Mouse (Mus musculus): ENCODE data around the gene Nfkbib. TPM values are rescaled to one million over a fixed set of nuclear protein-coding genes. Genes with fewer than 3 reads are reported as not detected.

Nfkbib gene
- 46.2 and 49.1 TPM in 2 replicates for polyA plus RNA-seq (2015; fragmentation: Nextera tagmentation; extraction: Ambion mirVana)

DNA sequence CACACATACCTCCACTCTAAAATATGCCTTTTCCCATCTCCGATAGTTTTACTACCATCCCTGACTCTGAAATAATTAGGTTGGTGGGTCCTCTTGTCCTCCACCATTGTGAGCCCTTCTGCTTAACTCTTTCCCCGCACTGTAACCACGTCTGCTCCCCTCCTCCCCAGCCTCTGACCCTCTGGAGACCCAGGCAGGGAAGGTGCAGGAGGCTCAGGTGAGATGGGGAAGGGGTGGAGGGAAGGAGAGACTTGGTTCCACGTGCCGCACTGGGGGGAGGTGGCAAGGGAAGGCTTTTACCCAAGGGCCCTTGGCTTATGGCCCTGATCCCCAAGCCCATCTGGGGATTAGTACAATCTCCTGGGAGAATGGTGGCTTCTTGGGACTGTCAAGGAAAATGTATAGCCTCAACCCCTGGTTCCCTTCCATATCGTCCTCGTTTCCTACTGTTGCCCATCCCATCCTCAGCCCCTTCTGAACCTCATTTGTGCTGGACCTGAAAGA, at the start of gene Nfkbib:
Nfkbib (minus strand) TSS at position 51 of the 504 bp plus-strand sequence.
- ATAC-seq = no peak
- H3K4me2 ChIP-seq (ENCODE audit: low read depth, low read length) = peak within 1 kb of the TSS; percentile 67
- no peaks in the 10 kb centered on the region for H3K36me3 ChIP-seq (ENCODE audit: control insufficient read depth, insufficient read depth, low read length)
- no peaks in the 10 kb centered on the region for H3K9me3 ChIP-seq (ENCODE audit: control insufficient read depth, low read length)
- H3K4me3 ChIP-seq (ENCODE audit: low read length) = peak within 1 kb of the TSS; percentile 93
- peaks cover 17% of the 10 kb centered on the region for H3K4me1 ChIP-seq (ENCODE audit: control insufficient read depth, insufficient read depth, low read length)
- no peak within 1 kb of the TSS for H3K27ac ChIP-seq (ENCODE audit: low read length)
- 63% methylated on average over 7 of the region's 7 CpGs for WGBS
- no peaks in the 10 kb centered on the region for H3K27me3 ChIP-seq (replicated peaks; ENCODE audit: control insufficient read depth, insufficient read depth, low read length)
- peak within 1 kb of the TSS; percentile 80 for H3K9ac ChIP-seq (ENCODE audit: low read depth, low read length)

DNA sequence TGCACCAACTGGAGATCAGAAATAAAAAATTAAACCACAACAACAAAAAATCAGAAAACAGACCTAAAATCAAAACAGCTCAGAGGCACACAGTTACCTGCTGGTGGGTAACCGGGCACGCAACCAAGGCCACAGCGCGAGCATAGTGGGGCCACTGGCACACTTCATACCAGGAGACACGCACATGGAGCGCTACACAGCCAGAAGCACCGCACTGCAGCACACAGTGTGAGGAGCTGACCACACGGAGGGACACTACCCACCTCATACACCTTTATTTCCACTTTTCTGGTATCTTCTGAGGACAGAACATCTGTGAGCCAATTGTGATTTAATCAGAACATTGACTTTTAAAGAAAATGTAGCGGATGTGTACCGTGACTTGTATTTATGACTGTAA, 49.6 kb upstream of the Nfkbib start:
- H3K4me2 ChIP-seq (ENCODE audit: low read depth, low read length) = peak overlapping the region; percentile 3; the same call in 1 of the 2 replicates
- H3K4me3 ChIP-seq (ENCODE audit: low read length) = no peak overlapping the region
- peaks cover 70% of the 10 kb centered on the region for H3K36me3 ChIP-seq (ENCODE audit: control insufficient read depth, insufficient read depth, low read length)
- ATAC-seq = no peak
- no peaks in the 10 kb centered on the region for H3K27me3 ChIP-seq (replicated peaks; ENCODE audit: control insufficient read depth, insufficient read depth, low read length)
- peak overlapping the region; percentile 24; the same call in 1 of the 2 replicates for H3K27ac ChIP-seq (ENCODE audit: low read length)
- 0 out of 2 replicates have a peak overlapping the region, but pooled peaks have one; percentile 16 for H3K9ac ChIP-seq (ENCODE audit: low read depth, low read length)
- peaks cover 76% of the 10 kb centered on the region for H3K4me1 ChIP-seq (ENCODE audit: control insufficient read depth, insufficient read depth, low read length)
- 92% methylated on average over 10 of the region's 10 CpGs for WGBS
- H3K9me3 ChIP-seq (ENCODE audit: control insufficient read depth, low read length) = no peaks in the 10 kb centered on the region

DNA sequence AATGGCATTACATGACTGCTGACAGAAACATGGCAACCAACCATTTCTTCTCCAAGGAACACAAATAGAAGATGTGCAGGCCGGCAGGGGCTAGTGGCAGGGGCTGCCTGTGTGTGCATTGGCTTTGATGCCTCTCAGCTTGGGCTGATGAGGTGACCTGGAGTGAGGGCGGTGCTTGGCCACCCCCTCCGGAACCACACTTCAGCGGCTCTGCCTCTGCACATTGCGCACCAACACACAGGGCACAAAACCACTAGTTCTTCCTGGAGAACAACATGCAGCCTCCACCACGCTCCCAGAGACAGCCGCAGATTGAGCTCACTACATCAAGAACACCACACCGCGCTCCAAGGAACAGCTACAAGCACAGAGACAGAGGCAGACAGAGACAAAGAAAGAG, 48.9 kb upstream of the Nfkbib start:
- ATAC-seq = no peak
- peaks cover 74% of the 10 kb centered on the region for H3K4me1 ChIP-seq (ENCODE audit: control insufficient read depth, insufficient read depth, low read length)
- no peak overlapping the region for H3K27ac ChIP-seq (ENCODE audit: low read length)
- H3K9ac ChIP-seq (ENCODE audit: low read depth, low read length) = no peak overlapping the region
- no peak overlapping the region for H3K4me3 ChIP-seq (ENCODE audit: low read length)
- 82% methylated on average over 9 of the region's 9 CpGs for WGBS
- no peaks in the 10 kb centered on the region for H3K9me3 ChIP-seq (ENCODE audit: control insufficient read depth, low read length)
- peaks cover 66% of the 10 kb centered on the region for H3K36me3 ChIP-seq (ENCODE audit: control insufficient read depth, insufficient read depth, low read length)
- no peaks in the 10 kb centered on the region for H3K27me3 ChIP-seq (replicated peaks; ENCODE audit: control insufficient read depth, insufficient read depth, low read length)
- H3K4me2 ChIP-seq (ENCODE audit: low read depth, low read length) = no peak overlapping the region

- WGBS = 87% methylated on average over 9 of the region's 9 CpGs
- Histone ChIP-seq H3K9ac (ENCODE audit: low read depth, low read length) (0 out of 2 replicates have a peak overlapping the region, but pooled peaks have one; percentile 26), H3K27ac (ENCODE audit: low read length) (no peak overlapping the region), H3K9me3 (ENCODE audit: control insufficient read depth, low read length) (no peaks in the 10 kb centered on the region), H3K4me1 (ENCODE audit: control insufficient read depth, insufficient read depth, low read length) (peaks cover 65% of the 10 kb centered on the region), H3K4me2 (ENCODE audit: low read depth, low read length) (no peak overlapping the region), H3K4me3 (ENCODE audit: low read length) (no peak overlapping the region), H3K27me3 (replicated peaks; ENCODE audit: control insufficient read depth, insufficient read depth, low read length) (no peaks in the 10 kb centered on the region), H3K36me3 (ENCODE audit: control insufficient read depth, insufficient read depth, low read length) (peaks cover 58% of the 10 kb centered on the region)
- no peak for ATAC-seq
Measured at GRCm38 (mm10) chr7:28815230-28815629, 47.9 kb upstream of the Nfkbib start.

DNA sequence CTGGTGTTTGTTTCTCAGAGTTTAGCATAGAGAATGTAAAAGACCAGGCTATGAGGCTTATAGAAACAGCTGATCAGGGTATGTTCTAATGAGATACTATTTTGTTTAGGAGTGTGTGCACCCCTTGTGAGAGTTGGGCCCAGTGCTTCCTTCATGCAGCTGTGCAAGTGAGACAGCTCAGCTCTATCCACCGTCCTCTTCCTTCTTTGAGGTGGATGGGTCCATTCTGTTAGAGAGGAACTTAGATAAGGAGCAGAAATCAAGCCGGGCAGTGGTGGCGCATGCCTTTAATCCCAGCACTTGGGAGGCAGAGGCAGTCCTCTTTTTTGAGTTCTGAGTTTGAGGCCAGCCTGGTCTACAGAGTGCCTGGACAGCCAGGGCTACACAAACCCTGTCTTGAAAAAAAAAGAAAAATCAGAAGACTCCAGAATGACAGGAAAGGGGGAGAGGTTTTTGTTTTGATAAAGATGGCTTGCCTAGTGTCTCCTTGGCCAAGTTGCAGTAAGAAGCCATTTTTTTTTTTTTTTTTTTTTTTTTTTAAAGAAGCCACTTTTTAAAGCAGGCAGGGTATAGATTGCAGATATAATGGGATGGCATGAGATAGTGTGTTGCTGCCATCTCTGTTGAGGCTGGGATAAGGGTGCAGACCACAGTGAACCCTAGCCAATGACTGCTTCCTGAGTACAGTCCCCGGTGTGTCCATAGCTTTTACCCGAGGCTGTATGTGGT, 47.2 kb upstream of the Nfkbib start:
- no peaks in the 10 kb centered on the region for H3K27me3 ChIP-seq (replicated peaks; ENCODE audit: control insufficient read depth, insufficient read depth, low read length)
- H3K9me3 ChIP-seq (ENCODE audit: control insufficient read depth, low read length) = no peaks in the 10 kb centered on the region
- no peak overlapping the region for H3K9ac ChIP-seq (ENCODE audit: low read depth, low read length)
- ATAC-seq = no peak
- H3K4me1 ChIP-seq (ENCODE audit: control insufficient read depth, insufficient read depth, low read length) = peaks cover 60% of the 10 kb centered on the region
- WGBS = 79% methylated on average over 5 of the region's 5 CpGs
- H3K4me2 ChIP-seq (ENCODE audit: low read depth, low read length) = no peak overlapping the region
- H3K27ac ChIP-seq (ENCODE audit: low read length) = no peak overlapping the region
- H3K4me3 ChIP-seq (ENCODE audit: low read length) = no peak overlapping the region
- peaks cover 56% of the 10 kb centered on the region for H3K36me3 ChIP-seq (ENCODE audit: control insufficient read depth, insufficient read depth, low read length)

- ATAC-seq = no peak
- Histone ChIP-seq H3K27me3 (replicated peaks; ENCODE audit: control insufficient read depth, insufficient read depth, low read length) (no peaks in the 10 kb centered on the region), H3K27ac (ENCODE audit: low read length) (peak overlapping the region; percentile 97; the same call in 1 of the 2 replicates), H3K4me3 (ENCODE audit: low read length) (peak overlapping the region; percentile 73), H3K36me3 (ENCODE audit: control insufficient read depth, insufficient read depth, low read length) (peaks cover 44% of the 10 kb centered on the region), H3K4me2 (ENCODE audit: low read depth, low read length) (peak overlapping the region; percentile 78), H3K9me3 (ENCODE audit: control insufficient read depth, low read length) (no peaks in the 10 kb centered on the region), H3K9ac (ENCODE audit: low read depth, low read length) (peak overlapping the region; percentile 92), H3K4me1 (ENCODE audit: control insufficient read depth, insufficient read depth, low read length) (peaks cover 50% of the 10 kb centered on the region)
- WGBS = 64% methylated on average over 5 of the region's 5 CpGs
Measured at GRCm38 (mm10) chr7:28812949-28813348, 45.6 kb upstream of the Nfkbib start.

GRCm38 (mm10) chr7:28812436-28812835, 45.1 kb upstream of the Nfkbib start:
- WGBS = 46% methylated on average over 4 of the region's 4 CpGs
- Histone ChIP-seq H3K27me3 (replicated peaks; ENCODE audit: control insufficient read depth, insufficient read depth, low read length) (no peaks in the 10 kb centered on the region), H3K4me1 (ENCODE audit: control insufficient read depth, insufficient read depth, low read length) (peaks cover 53% of the 10 kb centered on the region), H3K4me3 (ENCODE audit: low read length) (peak overlapping the region; percentile 73), H3K4me2 (ENCODE audit: low read depth, low read length) (peak overlapping the region; percentile 78), H3K36me3 (ENCODE audit: control insufficient read depth, insufficient read depth, low read length) (peaks cover 42% of the 10 kb centered on the region), H3K9ac (ENCODE audit: low read depth, low read length) (peak overlapping the region; percentile 92), H3K9me3 (ENCODE audit: control insufficient read depth, low read length) (no peaks in the 10 kb centered on the region), H3K27ac (ENCODE audit: low read length) (peak overlapping the region; percentile 97)
- ATAC-seq = no peak

- no peaks in the 10 kb centered on the region for H3K9me3 ChIP-seq (ENCODE audit: control insufficient read depth, low read length)
- no peaks in the 10 kb centered on the region for H3K27me3 ChIP-seq (replicated peaks; ENCODE audit: control insufficient read depth, insufficient read depth, low read length)
- H3K36me3 ChIP-seq (ENCODE audit: control insufficient read depth, insufficient read depth, low read length) = peaks cover 35% of the 10 kb centered on the region
- peak overlapping the region; percentile 78 for H3K4me2 ChIP-seq (ENCODE audit: low read depth, low read length)
- H3K9ac ChIP-seq (ENCODE audit: low read depth, low read length) = peak overlapping the region; percentile 92
- no peak for ATAC-seq
- peaks cover 46% of the 10 kb centered on the region for H3K4me1 ChIP-seq (ENCODE audit: control insufficient read depth, insufficient read depth, low read length)
- H3K27ac ChIP-seq (ENCODE audit: low read length) = peak overlapping the region; percentile 97
- H3K4me3 ChIP-seq (ENCODE audit: low read length) = peak overlapping the region; percentile 73
- WGBS = 6% methylated on average over 7 of the region's 7 CpGs
Measured at GRCm38 (mm10) chr7:28811640-28812275, 44.4 kb upstream of the Nfkbib start.

- Histone ChIP-seq H3K36me3 (ENCODE audit: control insufficient read depth, insufficient read depth, low read length) (peaks cover 32% of the 10 kb centered on the region), H3K27ac (ENCODE audit: low read length) (peak overlapping the region; percentile 97), H3K4me3 (ENCODE audit: low read length) (peak overlapping the region; percentile 73), H3K27me3 (replicated peaks; ENCODE audit: control insufficient read depth, insufficient read depth, low read length) (no peaks in the 10 kb centered on the region), H3K9me3 (ENCODE audit: control insufficient read depth, low read length) (no peaks in the 10 kb centered on the region), H3K9ac (ENCODE audit: low read depth, low read length) (peak overlapping the region; percentile 92), H3K4me1 (ENCODE audit: control insufficient read depth, insufficient read depth, low read length) (peaks cover 42% of the 10 kb centered on the region), H3K4me2 (ENCODE audit: low read depth, low read length) (peak overlapping the region; percentile 78)
- ATAC-seq = peak; percentile 21; the same call in 1 of the 2 replicates
- under 1% methylated on average over 40 of the region's 40 CpGs for WGBS
Measured at GRCm38 (mm10) chr7:28811228-28811627, 43.9 kb upstream of the Nfkbib start.

All from intestine, embryonic 16.5 days (tissue).